Mouse (Mus musculus): ENCODE measurements at regions not wholly inside any gene's neighbourhood (a gene's known extent, or its start where the extent isn't known, plus 50 kb on each side); places are given as distances from the start of the nearest gene placed in this dataset.

DNA sequence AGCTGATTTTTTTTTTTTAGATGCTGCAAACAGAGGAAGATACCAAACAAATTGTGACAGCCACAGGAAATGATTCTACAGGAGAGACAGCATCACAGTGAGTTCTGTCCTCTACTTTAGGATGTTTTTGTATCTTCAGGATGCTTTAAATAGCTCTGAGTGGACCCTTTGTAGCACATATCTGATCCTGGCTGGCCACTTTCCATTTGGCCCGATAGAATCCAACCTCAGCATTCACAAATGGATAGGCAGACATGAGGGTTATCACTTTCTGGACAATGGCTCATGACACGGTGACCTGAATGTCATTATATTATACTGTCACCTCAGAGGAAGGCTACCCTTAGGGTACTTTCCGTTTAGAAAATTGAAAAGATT, 379.3 kb downstream of the Gm10295 start:
- H3K27me3 ChIP-seq (ENCODE audit: control insufficient read depth, insufficient read depth, low read length, poor library complexity, severe bottlenecking), result no peaks in the 10 kb centered on the region
- H3K27ac ChIP-seq (ENCODE audit: insufficient read depth, low read length), result no peak overlapping the region
- no peaks in the 10 kb centered on the region for H3K36me3 ChIP-seq (ENCODE audit: control insufficient read depth, insufficient read depth, low read length, poor library complexity, severe bottlenecking)
- H3K4me1 ChIP-seq (ENCODE audit: control insufficient read depth, insufficient read depth, low read length), result no peaks in the 10 kb centered on the region
- no peak overlapping the region for H3K9ac ChIP-seq (ENCODE audit: low read depth, poor library complexity, severe bottlenecking)
- TF ChIP-seq EP300 (IDR thresholded peaks at IDR 0.05; ENCODE audit: insufficient read depth, low read depth, low read length), result no peak
- no peak for TF ChIP-seq CTCF (IDR thresholded peaks at IDR 0.05; ENCODE audit: low read depth, low read length)
- TF ChIP-seq POLR2A (IDR thresholded peaks at IDR 0.05; ENCODE audit: insufficient read depth, low read length), result no peak
- no peak overlapping the region for H3K4me3 ChIP-seq (ENCODE audit: low read depth, low read length)
- H3K9me3 ChIP-seq (replicated peaks; ENCODE audit: control insufficient read depth, insufficient read depth, low read length, poor library complexity, severe bottlenecking), result no peaks in the 10 kb centered on the region

DNA sequence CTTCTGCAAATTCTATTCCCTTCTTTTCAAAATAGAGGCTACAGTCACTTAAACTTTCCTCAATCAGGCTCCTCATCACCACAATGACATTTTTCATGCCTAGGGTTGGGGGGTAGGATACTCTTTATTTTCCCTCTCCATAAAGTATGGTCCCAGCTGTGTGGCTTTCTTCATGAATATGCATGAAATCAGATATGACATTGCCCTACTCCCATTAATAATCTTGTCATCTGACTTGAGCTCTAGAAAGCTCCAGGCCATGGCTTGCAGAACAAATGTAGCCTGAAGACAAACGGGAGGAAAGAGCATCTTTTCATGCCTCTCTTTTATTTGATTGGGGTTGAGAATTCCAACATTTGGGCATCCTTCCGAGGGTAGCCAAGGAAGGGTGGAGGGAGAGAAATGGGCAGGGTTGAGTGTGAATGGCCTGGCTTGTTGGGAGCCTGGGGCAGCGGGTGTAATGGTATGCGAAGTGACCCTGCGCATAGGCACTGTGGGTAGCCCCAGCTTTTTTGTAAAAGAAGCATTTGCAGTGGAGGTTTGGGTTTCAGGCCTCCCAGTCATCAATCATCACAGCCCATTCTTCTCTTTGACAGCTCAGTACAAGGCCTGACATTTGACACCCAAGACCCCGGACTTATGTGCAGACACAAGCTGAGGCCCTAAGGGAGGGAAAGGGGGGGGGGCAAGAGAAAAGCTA, 379.8 kb downstream of the Gm10295 start:
- Histone ChIP-seq H3K27me3 (ENCODE audit: control insufficient read depth, insufficient read depth, low read length, poor library complexity, severe bottlenecking) (no peaks in the 10 kb centered on the region), H3K9ac (ENCODE audit: low read depth, poor library complexity, severe bottlenecking) (no peak overlapping the region), H3K27ac (ENCODE audit: insufficient read depth, low read length) (no peak overlapping the region), H3K9me3 (replicated peaks; ENCODE audit: control insufficient read depth, insufficient read depth, low read length, poor library complexity, severe bottlenecking) (no peaks in the 10 kb centered on the region), H3K36me3 (ENCODE audit: control insufficient read depth, insufficient read depth, low read length, poor library complexity, severe bottlenecking) (no peaks in the 10 kb centered on the region), H3K4me1 (ENCODE audit: control insufficient read depth, insufficient read depth, low read length) (no peaks in the 10 kb centered on the region), H3K4me3 (ENCODE audit: low read depth, low read length) (no peak overlapping the region)
- TF ChIP-seq POLR2A (IDR thresholded peaks at IDR 0.05; ENCODE audit: insufficient read depth, low read length), result no peak
- no peak for TF ChIP-seq EP300 (IDR thresholded peaks at IDR 0.05; ENCODE audit: insufficient read depth, low read depth, low read length)
- no peak for TF ChIP-seq CTCF (IDR thresholded peaks at IDR 0.05; ENCODE audit: low read depth, low read length)

DNA sequence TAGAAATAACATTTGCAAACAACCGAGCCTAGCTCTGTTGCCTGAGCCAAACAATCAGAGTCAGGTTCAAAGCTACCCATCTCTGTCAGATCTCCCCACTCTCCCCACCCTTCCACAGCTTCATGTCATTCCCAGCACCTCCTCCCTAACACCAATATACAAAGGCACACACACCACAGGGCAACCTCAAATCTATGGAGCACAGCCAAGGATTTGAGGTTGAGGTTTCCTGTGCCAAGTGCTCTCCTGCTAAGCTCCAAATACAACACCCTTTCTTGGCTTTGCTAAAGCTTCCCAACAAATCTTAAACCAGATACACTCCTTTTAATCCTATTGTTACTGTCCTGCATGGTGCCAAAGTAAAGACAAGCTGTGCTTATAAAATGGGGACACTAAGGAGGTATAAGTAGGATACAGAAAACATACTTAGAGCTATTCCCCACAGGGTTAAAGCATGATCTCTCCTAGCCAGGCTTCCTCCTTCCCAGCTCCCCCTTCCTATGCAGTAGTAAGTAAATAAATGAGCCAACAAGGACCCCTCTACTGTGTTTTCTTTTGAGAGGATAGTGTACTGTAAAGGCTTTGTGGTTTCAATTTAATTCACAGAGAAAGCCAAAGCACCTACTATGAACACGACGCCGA, 398.8 kb downstream of the Gm10295 start:
- Histone ChIP-seq H3K27me3 (ENCODE audit: control insufficient read depth, insufficient read depth, low read length, poor library complexity, severe bottlenecking) (no peaks in the 10 kb centered on the region), H3K4me1 (ENCODE audit: control insufficient read depth, insufficient read depth, low read length) (no peaks in the 10 kb centered on the region), H3K27ac (ENCODE audit: insufficient read depth, low read length) (no peak overlapping the region), H3K36me3 (ENCODE audit: control insufficient read depth, insufficient read depth, low read length, poor library complexity, severe bottlenecking) (no peaks in the 10 kb centered on the region), H3K9me3 (replicated peaks; ENCODE audit: control insufficient read depth, insufficient read depth, low read length, poor library complexity, severe bottlenecking) (no peaks in the 10 kb centered on the region), H3K4me3 (ENCODE audit: low read depth, low read length) (no peak overlapping the region), H3K9ac (ENCODE audit: low read depth, poor library complexity, severe bottlenecking) (no peak overlapping the region)
- TF ChIP-seq EP300 (IDR thresholded peaks at IDR 0.05; ENCODE audit: insufficient read depth, low read depth, low read length), result no peak
- no peak for TF ChIP-seq POLR2A (IDR thresholded peaks at IDR 0.05; ENCODE audit: insufficient read depth, low read length)
- TF ChIP-seq CTCF (IDR thresholded peaks at IDR 0.05; ENCODE audit: low read depth, low read length), result no peak

DNA sequence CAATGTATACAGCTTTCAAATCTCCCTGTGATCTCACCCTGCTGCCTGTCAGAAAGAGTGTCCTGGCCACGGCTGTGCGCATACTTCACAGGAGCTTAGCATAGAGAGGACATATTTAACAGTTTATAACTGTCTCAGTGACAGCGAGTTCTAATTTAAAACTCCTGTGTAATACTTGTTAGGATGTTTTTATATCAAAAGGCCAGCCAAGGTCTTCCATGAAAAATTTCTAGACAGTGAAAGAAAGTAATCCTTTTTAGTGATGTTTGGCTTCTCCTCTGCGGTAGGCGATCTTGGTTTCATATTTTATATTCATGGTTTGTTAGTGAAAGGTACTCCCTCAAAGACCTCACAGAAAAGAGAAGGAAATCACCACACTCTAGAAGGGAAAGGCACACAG, 403.0 kb downstream of the Gm10295 start:
- TF ChIP-seq EP300 (IDR thresholded peaks at IDR 0.05; ENCODE audit: insufficient read depth, low read depth, low read length), result no peak
- TF ChIP-seq POLR2A (IDR thresholded peaks at IDR 0.05; ENCODE audit: insufficient read depth, low read length), result no peak
- TF ChIP-seq CTCF (IDR thresholded peaks at IDR 0.05; ENCODE audit: low read depth, low read length), result no peak
- Histone ChIP-seq H3K4me3 (ENCODE audit: low read depth, low read length) (no peak overlapping the region), H3K27ac (ENCODE audit: insufficient read depth, low read length) (no peak overlapping the region), H3K4me1 (ENCODE audit: control insufficient read depth, insufficient read depth, low read length) (no peaks in the 10 kb centered on the region), H3K9ac (ENCODE audit: low read depth, poor library complexity, severe bottlenecking) (no peak overlapping the region), H3K27me3 (ENCODE audit: control insufficient read depth, insufficient read depth, low read length, poor library complexity, severe bottlenecking) (no peaks in the 10 kb centered on the region), H3K36me3 (ENCODE audit: control insufficient read depth, insufficient read depth, low read length, poor library complexity, severe bottlenecking) (no peaks in the 10 kb centered on the region), H3K9me3 (replicated peaks; ENCODE audit: control insufficient read depth, insufficient read depth, low read length, poor library complexity, severe bottlenecking) (no peaks in the 10 kb centered on the region)

DNA sequence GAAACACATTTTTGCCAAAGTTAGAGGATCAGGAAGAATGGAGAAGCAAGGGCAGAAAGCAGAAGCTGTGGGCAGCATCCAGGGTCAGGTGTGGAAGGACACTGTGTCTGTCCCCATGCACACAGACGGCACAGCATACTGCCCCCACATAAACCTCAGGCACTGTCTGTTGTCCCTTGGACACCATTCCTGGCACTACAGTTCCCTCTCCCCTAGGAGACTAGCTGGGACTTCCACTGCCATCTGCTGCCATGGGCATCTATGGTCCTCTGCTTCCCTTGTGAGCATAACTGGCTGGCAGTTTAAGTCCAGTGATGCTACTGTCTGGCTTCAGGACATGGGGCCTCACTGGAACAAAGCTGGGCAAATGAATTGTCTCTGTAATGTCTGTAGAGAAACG, 405.0 kb downstream of the Gm10295 start:
- no peak overlapping the region for H3K4me3 ChIP-seq (ENCODE audit: low read depth, low read length)
- TF ChIP-seq POLR2A (IDR thresholded peaks at IDR 0.05; ENCODE audit: insufficient read depth, low read length) (no peak), CTCF (IDR thresholded peaks at IDR 0.05; ENCODE audit: low read depth, low read length) (no peak), EP300 (IDR thresholded peaks at IDR 0.05; ENCODE audit: insufficient read depth, low read depth, low read length) (no peak)

DNA sequence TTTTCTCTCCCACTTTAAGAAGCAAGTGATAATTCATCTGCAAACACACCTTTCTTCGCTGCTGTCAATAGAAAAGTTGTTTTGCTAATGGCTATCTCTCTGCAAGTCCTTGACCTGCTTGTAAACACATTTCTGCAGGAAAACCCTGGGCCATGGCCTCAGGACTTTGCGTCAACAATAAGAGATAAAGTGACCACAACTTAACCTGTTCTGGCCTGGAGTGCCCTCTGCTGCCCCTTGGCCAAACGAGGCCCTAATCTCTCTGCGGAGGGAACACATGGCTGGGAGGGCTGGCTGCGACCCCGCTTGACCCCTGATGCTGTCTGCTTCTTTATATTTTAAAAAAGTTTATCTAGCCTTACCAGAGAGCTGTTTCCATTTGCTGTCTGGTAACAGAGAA, 420.4 kb downstream of the Gm10295 start:
- Histone ChIP-seq H3K27ac (ENCODE audit: insufficient read depth, low read length) (no peak overlapping the region), H3K36me3 (ENCODE audit: control insufficient read depth, insufficient read depth, low read length, poor library complexity, severe bottlenecking) (no peaks in the 10 kb centered on the region)
- no peak for TF ChIP-seq EP300 (IDR thresholded peaks at IDR 0.05; ENCODE audit: insufficient read depth, low read depth, low read length)

More for the DNA sequence above, 405.0 kb downstream of the Gm10295 start:
- Histone ChIP-seq H3K27me3 (ENCODE audit: control insufficient read depth, insufficient read depth, low read length, poor library complexity, severe bottlenecking) (no peaks in the 10 kb centered on the region), H3K36me3 (ENCODE audit: control insufficient read depth, insufficient read depth, low read length, poor library complexity, severe bottlenecking) (no peaks in the 10 kb centered on the region), H3K9ac (ENCODE audit: low read depth, poor library complexity, severe bottlenecking) (no peak overlapping the region), H3K27ac (ENCODE audit: insufficient read depth, low read length) (no peak overlapping the region), H3K4me1 (ENCODE audit: control insufficient read depth, insufficient read depth, low read length) (no peaks in the 10 kb centered on the region), H3K9me3 (replicated peaks; ENCODE audit: control insufficient read depth, insufficient read depth, low read length, poor library complexity, severe bottlenecking) (no peaks in the 10 kb centered on the region)

More for the DNA sequence above, 420.4 kb downstream of the Gm10295 start:
- no peak overlapping the region for H3K4me3 ChIP-seq (ENCODE audit: low read depth, low read length)
- H3K9ac ChIP-seq (ENCODE audit: low read depth, poor library complexity, severe bottlenecking), result no peak overlapping the region
- no peaks in the 10 kb centered on the region for H3K27me3 ChIP-seq (ENCODE audit: control insufficient read depth, insufficient read depth, low read length, poor library complexity, severe bottlenecking)
- H3K9me3 ChIP-seq (replicated peaks; ENCODE audit: control insufficient read depth, insufficient read depth, low read length, poor library complexity, severe bottlenecking), result no peaks in the 10 kb centered on the region
- H3K4me1 ChIP-seq (ENCODE audit: control insufficient read depth, insufficient read depth, low read length), result no peaks in the 10 kb centered on the region

Measured in ES-Bruce4 (cell line).